In the genomic region with DNA sequence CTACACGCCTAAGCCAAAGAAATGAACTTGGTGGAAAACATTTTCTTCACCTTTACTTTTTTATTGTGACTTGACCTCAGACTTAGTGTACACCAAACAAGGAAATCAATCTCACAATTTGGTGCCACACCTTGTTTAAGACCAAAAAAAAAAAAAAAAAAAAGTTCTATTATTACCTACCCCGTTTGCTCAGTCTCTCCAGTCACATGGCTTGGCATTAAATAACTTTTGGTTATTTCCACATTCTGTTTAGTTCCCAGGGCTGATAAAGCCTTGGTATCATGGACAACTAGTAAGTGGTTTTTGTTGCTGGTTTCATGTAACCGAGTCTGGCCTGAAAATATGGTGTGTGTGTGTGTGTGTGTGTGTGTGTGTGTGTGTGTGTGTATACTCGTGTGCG, we compare ENCODE assay signal across 21 mouse cellular contexts. TPM values are rescaled to one million over a fixed set of nuclear protein-coding genes. Genes with fewer than 3 reads are reported as not detected.
DNase-seq lines count a peak whose midpoint lies in the region; ATAC-seq and TF ChIP-seq lines count a peak whose summit lies in the region.
"Had no signal": no experiment of that assay in that cellular context is flagged by ENCODE, and none has a peak within 500 bp of the region (broad histone marks: within the 10 kb centered on the region; RNA-seq: fewer than 3 reads in every experiment).

No protein-coding gene starts in this region.

- no peaks in the 10 kb centered on the region for H3K27me3 ChIP-seq in liver, postnatal 0 days (ENCODE audit: insufficient read depth, low read length)
- H3K27me3 ChIP-seq in CH12.LX (replicated peaks) (peaks cover 4% of the 10 kb centered on the region), MEL (ENCODE audit: control insufficient read depth in 1 of 2, insufficient read depth in 2 of 2, low read length in 2 of 2) (no peaks in the 10 kb centered on the region)
- H3K27me3 ChIP-seq: Patski had no signal

- no peak for TF ChIP-seq CTCF in liver, postnatal 0 days (IDR thresholded peaks at IDR 0.05; ENCODE audit: low read depth)
- TF ChIP-seq CTCF in CH12.LX (conservative IDR thresholded peaks at IDR 0.05 in 1 of 2, IDR thresholded peaks at IDR 0.05 in 1 of 2; ENCODE audit: low read depth in 2 of 2, low read length in 2 of 2) (no peak), MEL (IDR thresholded peaks at IDR 0.05 in 2 of 3, conservative IDR thresholded peaks at IDR 0.05 in 1 of 3; ENCODE audit: control insufficient read depth in 1 of 3, insufficient read depth in 1 of 3, low read depth in 2 of 3, low read length in 3 of 3, poor library complexity in 1 of 3, severe bottlenecking in 1 of 3) (no peak)

- 73% methylated on average over 5 of the region's 5 CpGs for WGBS in liver, postnatal 0 days (ENCODE audit: insufficient replicate concordance)

- ATAC-seq in liver, postnatal 0 days: no peak
- ATAC-seq in megakaryocyte, adult 5-6 weeks (ENCODE audit: poor library complexity, severe bottlenecking): no peak
- ATAC-seq: activated CD4-positive, CD25-positive, alpha-beta regulatory T cell, adult 4 months; CD4-positive, CD25-positive, alpha-beta regulatory T cell, adult 4 months; Patski had no signal

- no peak for TF ChIP-seq EP300 in liver, postnatal 0 days (IDR thresholded peaks at IDR 0.05; ENCODE audit: low read depth)
- TF ChIP-seq EP300 in CH12.LX (IDR thresholded peaks at IDR 0.05; ENCODE audit: low read length) (no peak), MEL (IDR thresholded peaks at IDR 0.05; ENCODE audit: low read depth in 1 of 2, low read length in 2 of 2) (no peak; a peak in 1 of 4 replicates)

- dilution Hi-C loops in CH12.LX (cut with MboI; ENCODE audit: extremely low pct_ligation_motif_present, extremely low pct_unique_long_range_greater_than_20kb, low sequenced_read_pairs): no loop called here

- peaks cover 4% of the 10 kb centered on the region; the same call in 1 of the 2 replicates for H3K9me3 ChIP-seq in liver, postnatal 0 days (ENCODE audit: low read length)
- peaks cover 11% of the 10 kb centered on the region for H3K9me3 ChIP-seq in CH12.LX (replicated peaks; ENCODE audit: low read length)
- H3K9me3 ChIP-seq in MEL (replicated peaks; ENCODE audit: insufficient read depth, low read length): no peaks in the 10 kb centered on the region

- 0 out of 2 replicates have a peak, but pooled peaks cover 5% of the 10 kb centered on the region for H3K4me1 ChIP-seq in liver, postnatal 0 days (ENCODE audit: insufficient read depth)
- H3K4me1 ChIP-seq in CH12.LX (ENCODE audit: control insufficient read depth in 1 of 2, insufficient read depth in 2 of 2) (peaks cover 7 to 41% of the 10 kb centered on the region in 2 experiments; a peak in 3 of 4 replicates), MEL (ENCODE audit: control insufficient read depth in 1 of 2, insufficient read depth in 2 of 2, low read length in 2 of 2) (peaks cover 29 to 35% of the 10 kb centered on the region in 2 experiments)

- DNase-seq in liver, postnatal 0 days: no peak
- DNase-seq in liver (no peak), CH12.LX (ENCODE audit: extremely low read depth) (no peak), MEL (ENCODE audit: low read depth, low spot score) (peak; percentile 39)
- no peak for DNase-seq in urinary bladder, postnatal 14 days (ENCODE audit: low spot score)
- DNase-seq: adrenal gland, adult 2 months; adrenal gland, adult 8-10 months; adrenal gland, postnatal 10 days; adrenal gland, postnatal 14 days; adrenal gland, postnatal 25 days; adrenal gland, postnatal 36 days; cerebellum, adult 11 months; cerebellum, adult 11-12 months; cerebellum, adult 18-20 months; cerebellum, adult 2 months; cerebellum, adult 8-10 months had no signal

- no peaks in the 10 kb centered on the region for H3K36me3 ChIP-seq in liver, postnatal 0 days (replicated peaks; ENCODE audit: insufficient read depth, low read length)
- H3K36me3 ChIP-seq in CH12.LX (replicated peaks in 1 of 2; ENCODE audit: control insufficient read depth in 1 of 2, insufficient read depth in 1 of 2, low read length in 1 of 2): no peaks in the 10 kb centered on the region
- peaks cover 0 to 24% of the 10 kb centered on the region in 2 experiments; a peak in 2 of 4 replicates for H3K36me3 ChIP-seq in MEL (ENCODE audit: control insufficient read depth in 1 of 2, insufficient read depth in 2 of 2, low read length in 2 of 2)
- H3K36me3 ChIP-seq: G1E had no signal

- TF ChIP-seq RAD21 in CH12.LX (IDR thresholded peaks at IDR 0.05; ENCODE audit: low read depth, low read length): no peak
- TF ChIP-seq RAD21 in MEL (IDR thresholded peaks at IDR 0.05; ENCODE audit: low read depth, low read length): no peak

- peak overlapping the region; percentile 46; the same call in 1 of the 2 replicates for H3K27ac ChIP-seq in liver, postnatal 0 days (ENCODE audit: low read depth)
- H3K27ac ChIP-seq in CH12.LX (ENCODE audit: insufficient read depth, low read depth) (no peak overlapping the region), MEL (ENCODE audit: control insufficient read depth, low read depth, low read length) (peak overlapping the region; percentile 41; the same call in 1 of the 2 replicates)

- no peak overlapping the region for H3K4me3 ChIP-seq in liver, postnatal 0 days (ENCODE audit: low read depth, low read length)
- H3K4me3 ChIP-seq in CH12.LX (replicated peaks in 1 of 3; ENCODE audit: low read depth in 2 of 3, low read length in 2 of 3, poor library complexity in 1 of 3): no peak overlapping the region
- H3K4me3 ChIP-seq in MEL (ENCODE audit: control insufficient read depth in 1 of 2, insufficient read depth in 1 of 2, low read depth in 2 of 2, low read length in 2 of 2): no peak overlapping the region

- no peaks in the 10 kb centered on the region for H3K79me2 ChIP-seq in CH12.LX (replicated peaks; ENCODE audit: control insufficient read depth, extremely low read depth, insufficient read depth, poor library complexity, severe bottlenecking)
- H3K79me2 ChIP-seq in MEL (ENCODE audit: control insufficient read depth, insufficient read depth, low read length, poor library complexity): no peaks in the 10 kb centered on the region; the same call in 1 of the 2 replicates

- in situ Hi-C loops in CH12.LX (cut with MboI; ENCODE audit: low pct_ligation_motif_present, low pct_unique_long_range_greater_than_20kb, low sequenced_read_pairs): no loop called here

- no peak overlapping the region for H3K4me2 ChIP-seq in liver, postnatal 0 days (ENCODE audit: low read depth, low read length)
- H3K4me2 ChIP-seq in CH12.LX (ENCODE audit: insufficient read depth, low read depth, poor library complexity, severe bottlenecking): no peak overlapping the region

- TF ChIP-seq POLR2A in CH12.LX (IDR thresholded peaks at IDR 0.05; ENCODE audit: low read depth, low read length) (no peak), MEL (IDR thresholded peaks at IDR 0.05; ENCODE audit: control insufficient read depth in 1 of 2, insufficient read depth in 1 of 2, low read depth in 1 of 2, low read length in 2 of 2, poor library complexity in 1 of 2) (no peak)

- H3K9ac ChIP-seq in liver, postnatal 0 days (replicated peaks): no peak overlapping the region
- no peak overlapping the region for H3K9ac ChIP-seq in CH12.LX (ENCODE audit: insufficient read depth, low read depth)
- no peak overlapping the region for H3K9ac ChIP-seq in MEL (ENCODE audit: control insufficient read depth, low read depth, low read length, poor library complexity, severe bottlenecking)

TF ChIP-seq in CH12.LX, 34 proteins besides CTCF, POLR2A, EP300 and RAD21:
- peak; percentile 57; the same call in 1 of the 2 replicates for TF ChIP-seq ZNF384 (IDR thresholded peaks at IDR 0.05; ENCODE audit: low read depth, low read length)
- TF ChIP-seq NRF1 (IDR thresholded peaks at IDR 0.05; ENCODE audit: low read depth, low read length): no peak
TF ChIP-seq in CH12.LX: peak in this region for 1.

TF ChIP-seq in MEL, 35 proteins besides CTCF, POLR2A, EP300 and RAD21:
- 0 out of 2 replicates have a peak, but pooled peaks have one; percentile 19 for TF ChIP-seq CHD1 (IDR thresholded peaks at IDR 0.05; ENCODE audit: low read depth, low read length)
- no peak for TF ChIP-seq GABPA (IDR thresholded peaks at IDR 0.05; ENCODE audit: low read depth, low read length)
- 0 out of 4 replicates have a peak, but pooled peaks of 1 of the 2 experiments have one; percentile 30 for TF ChIP-seq USF2 (IDR thresholded peaks at IDR 0.05; ENCODE audit: borderline replicate concordance in 1 of 2, insufficient read depth in 1 of 2, low read depth in 1 of 2, low read length in 2 of 2)
- TF ChIP-seq TCF12 (IDR thresholded peaks at IDR 0.05; ENCODE audit: low read depth, low read length): peak; percentile 46; the same call in 1 of the 2 replicates
- TF ChIP-seq MAFK (IDR thresholded peaks at IDR 0.05; ENCODE audit: borderline replicate concordance, low read depth, low read length): no peak
- TF ChIP-seq ZNF384 (IDR thresholded peaks at IDR 0.05; ENCODE audit: low read depth, low read length): peak; percentile 86
- peak; percentile 34; the same call in 1 of the 2 replicates for TF ChIP-seq ETS1 (IDR thresholded peaks at IDR 0.05; ENCODE audit: low read depth, low read length)
- TF ChIP-seq SIN3A (IDR thresholded peaks at IDR 0.05; ENCODE audit: low read length): 0 out of 2 replicates have a peak, but pooled peaks have one; percentile 20
- no peak for TF ChIP-seq MYC (IDR thresholded peaks at IDR 0.05; ENCODE audit: low read depth, low read length)
- no peak for TF ChIP-seq UBTF (IDR thresholded peaks at IDR 0.05; ENCODE audit: borderline replicate concordance, insufficient read depth, low read depth, low read length)
- no peak for TF ChIP-seq GATA1 (IDR thresholded peaks at IDR 0.05; ENCODE audit: low read depth, low read length)
- TF ChIP-seq USF1 (IDR thresholded peaks at IDR 0.05; ENCODE audit: low read depth, low read length): peak; percentile 83

RNA-seq across cellular contexts. Expression of gene Vegfa, which starts 12.8 kb away (rescaled TPM):
- 2.8 and 3.1 TPM in 2 replicates for polyA plus RNA-seq in liver, postnatal 0 days (2015; fragmentation: Nextera tagmentation; extraction: Ambion mirVana)
- total RNA-seq in CH12.LX (2012; rRNA removed) (21.5 and 50.0 TPM in 2 replicates), CH12.LX (2014; rRNA removed) (15.5 and 17.2 TPM in 2 replicates), MEL (2012; rRNA removed) (16.1 and 39.4 TPM in 2 replicates)
- polyA plus RNA-seq in CH12.LX (2012; ENCODE audit: insufficient read length, low read depth) (15.3 and 16.5 TPM in 2 replicates), MEL (2012; ENCODE audit: insufficient read depth in 1 of 2, insufficient read length in 2 of 2, low read depth in 1 of 2, low replicate concordance in 2 of 2, missing spikeins in 1 of 2) (10 to 100 TPM in 1 of 2 experiments, not detected in 1; 38.6 TPM)
- total RNA-seq in megakaryocyte, adult 5-6 weeks (2015): 5.6 and 9.1 TPM in 2 replicates
- 4.8 and 11.4 TPM in 2 replicates for total RNA-seq in megakaryocyte, adult 5-6 weeks (2017)
- polyA plus RNA-seq: activated CD4-positive, CD25-positive, alpha-beta regulatory T cell, adult 4 months; CD4-positive, CD25-positive, alpha-beta regulatory T cell, adult 4 months had no signal
